Mouse (Mus musculus): ENCODE results near the gene Otogl. TPM values are rescaled to one million over a fixed set of nuclear protein-coding genes. Genes with fewer than 3 reads are reported as not detected.

Gene Otogl
- polyA plus RNA-seq, 1 experiment from 2014 or later, result not detected

DNA sequence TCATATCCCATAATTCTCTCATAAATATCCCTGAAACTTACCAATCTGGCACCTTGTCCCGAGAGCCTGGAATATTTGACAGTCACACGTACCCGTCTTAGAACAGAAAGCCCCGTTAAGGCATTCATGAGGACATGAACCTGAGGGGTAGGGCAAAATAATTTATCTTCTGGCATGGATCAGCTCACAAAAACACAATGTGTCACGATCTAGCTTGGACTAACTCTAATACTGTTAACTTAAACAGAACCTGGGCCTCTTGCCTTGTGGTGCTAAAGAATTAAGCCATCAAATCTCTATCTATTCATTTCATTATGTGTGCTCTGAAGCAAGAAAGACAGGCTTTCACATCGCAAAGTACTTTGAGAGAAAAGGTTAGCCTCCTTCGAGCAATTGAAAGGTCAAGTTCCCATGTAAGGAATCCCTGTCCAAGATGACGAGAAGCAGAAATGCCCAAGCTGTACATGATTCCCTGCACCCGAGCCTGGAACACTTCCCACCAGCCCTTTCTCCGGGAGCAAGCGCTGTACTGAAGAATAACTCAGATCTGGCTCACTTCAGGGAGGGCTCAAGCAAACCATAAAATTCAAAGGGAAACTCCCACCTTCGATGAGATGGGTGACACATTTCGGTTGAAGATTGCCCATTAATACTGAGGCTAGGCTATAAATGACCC is 10.6 kb downstream of the Otogl start:
- 84% methylated on average over 13 of the region's 13 CpGs for WGBS
- Histone ChIP-seq H3K9me3 (no peaks in the 10 kb centered on the region), H3K27ac (no peak overlapping the region), H3K36me3 (replicated peaks) (no peaks in the 10 kb centered on the region), H3K4me1 (no peaks in the 10 kb centered on the region), H3K27me3 (ENCODE audit: poor library complexity, severe bottlenecking) (no peaks in the 10 kb centered on the region), H3K4me3 (no peak overlapping the region)
- DNase-seq (ENCODE audit: extremely low spot score, low spot score), result no peak

DNA sequence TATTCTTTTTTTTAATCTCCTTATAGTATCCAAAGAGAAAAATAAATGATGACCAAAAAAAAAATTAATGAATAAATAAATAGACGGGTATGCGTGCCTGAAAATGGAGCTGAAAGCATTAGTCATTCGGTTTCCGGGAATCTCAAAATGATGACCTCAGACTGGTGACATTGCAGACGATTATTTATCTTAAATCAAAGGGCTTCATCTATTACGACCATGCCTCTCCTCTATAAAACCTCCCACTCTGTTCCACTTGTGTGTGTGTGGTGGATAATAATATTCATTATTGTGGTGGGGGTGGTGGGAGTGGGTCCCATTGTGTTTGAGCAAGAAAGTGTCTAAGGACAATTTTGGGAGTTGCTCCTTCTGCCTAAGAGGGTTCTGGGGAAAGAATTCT is 12.0 kb downstream of the Otogl start:
- Histone ChIP-seq H3K27ac (no peak overlapping the region), H3K4me3 (no peak overlapping the region), H3K36me3 (replicated peaks) (no peaks in the 10 kb centered on the region), H3K27me3 (ENCODE audit: poor library complexity, severe bottlenecking) (no peaks in the 10 kb centered on the region), H3K4me1 (no peaks in the 10 kb centered on the region), H3K9me3 (no peaks in the 10 kb centered on the region)
- 96% methylated on average over 6 of the region's 6 CpGs for WGBS
- DNase-seq (ENCODE audit: extremely low spot score, low spot score), result no peak

DNA sequence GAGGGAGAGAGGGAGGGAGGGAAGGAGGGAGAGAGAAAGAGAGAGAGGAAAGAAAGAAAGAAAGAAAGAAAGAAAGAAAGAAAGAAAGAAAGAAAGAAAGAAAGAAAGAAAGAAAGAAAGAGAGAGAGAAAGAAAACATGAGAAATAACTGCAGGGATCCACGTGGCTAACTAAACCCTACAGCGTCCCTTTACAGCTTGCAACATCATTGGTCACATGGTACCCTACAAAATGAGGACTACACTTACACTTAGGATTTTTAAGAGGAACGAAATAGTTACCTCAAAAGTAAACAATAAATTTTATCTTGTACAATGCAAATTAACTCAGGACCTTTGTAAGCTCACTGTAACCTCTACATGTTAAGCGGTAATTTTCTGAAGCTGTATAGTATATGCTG is 15.8 kb downstream of the Otogl start:
- no peak for DNase-seq (ENCODE audit: extremely low spot score, low spot score)
- Histone ChIP-seq H3K9me3 (no peaks in the 10 kb centered on the region), H3K36me3 (replicated peaks) (no peaks in the 10 kb centered on the region), H3K27me3 (ENCODE audit: poor library complexity, severe bottlenecking) (no peaks in the 10 kb centered on the region), H3K27ac (no peak overlapping the region), H3K4me1 (no peaks in the 10 kb centered on the region), H3K4me3 (no peak overlapping the region)
- WGBS, result 88% methylated on average over 4 of the region's 4 CpGs

DNA sequence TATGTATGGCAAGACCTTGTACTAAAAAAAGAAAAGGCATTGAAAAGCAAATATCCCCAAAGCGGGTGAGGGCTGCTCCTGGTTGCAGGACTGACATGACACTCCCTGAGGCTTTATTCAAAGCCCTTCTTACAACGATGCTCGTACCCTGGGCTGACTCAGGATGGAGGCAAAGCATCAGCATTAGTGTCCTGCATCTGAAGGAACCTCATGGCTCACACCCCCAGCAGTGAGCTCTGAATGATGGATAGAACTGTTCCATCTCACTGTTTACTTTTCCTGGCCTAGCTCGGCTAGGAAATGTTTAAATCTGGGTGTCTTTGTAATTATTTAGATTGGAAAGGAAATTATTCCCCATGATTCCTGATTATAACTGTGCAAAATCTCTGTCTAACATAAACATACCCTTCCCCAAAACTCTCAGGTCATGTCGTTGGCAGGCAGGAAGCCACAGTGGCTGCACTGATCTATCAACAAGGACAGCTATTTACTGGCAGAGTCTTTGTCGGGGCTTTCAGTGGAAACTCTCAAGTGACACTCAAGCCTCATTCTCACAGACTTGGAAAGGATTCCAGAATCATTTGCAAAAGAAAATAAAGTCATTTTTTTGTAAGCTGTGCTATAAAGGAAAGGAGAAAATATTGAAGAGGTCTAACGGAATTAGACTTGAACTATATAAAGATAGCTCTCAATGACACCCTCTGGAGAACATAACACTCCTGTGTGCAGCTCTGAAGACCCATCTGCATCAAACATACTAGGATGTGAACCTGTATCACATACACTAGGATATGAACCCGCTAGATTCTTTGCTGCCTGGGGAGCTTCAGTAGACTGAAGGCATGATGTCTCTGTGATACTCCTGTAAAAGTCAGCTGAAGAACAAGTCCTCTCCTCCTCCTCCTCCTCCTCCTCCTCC is 17.0 kb downstream of the Otogl start:
- WGBS, result 72% methylated on average over 8 of the region's 8 CpGs
- Histone ChIP-seq H3K36me3 (replicated peaks) (no peaks in the 10 kb centered on the region), H3K27ac (no peak overlapping the region), H3K4me3 (no peak overlapping the region), H3K4me1 (no peaks in the 10 kb centered on the region), H3K9me3 (no peaks in the 10 kb centered on the region), H3K27me3 (ENCODE audit: poor library complexity, severe bottlenecking) (no peaks in the 10 kb centered on the region)
- DNase-seq (ENCODE audit: extremely low spot score, low spot score), result no peak

DNA sequence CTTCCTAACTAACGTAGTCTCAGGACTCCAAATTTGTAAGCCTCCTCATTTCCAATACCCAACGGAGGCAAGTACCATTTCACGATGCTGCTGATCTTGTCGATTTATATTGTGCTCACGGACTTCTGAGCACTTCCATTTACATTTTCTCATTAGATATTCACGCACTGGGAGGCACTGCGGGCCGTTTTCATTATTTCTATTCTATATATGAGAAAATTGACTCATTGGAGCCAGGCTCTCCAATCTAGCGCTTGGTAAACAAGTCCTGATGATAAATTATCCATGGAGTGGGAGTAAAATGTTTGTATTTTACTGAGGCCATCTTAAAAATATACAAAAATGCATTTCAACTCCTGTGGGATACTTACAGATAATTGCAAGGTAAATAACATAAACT is 21.5 kb downstream of the Otogl start:
- Histone ChIP-seq H3K4me1 (no peaks in the 10 kb centered on the region), H3K27ac (no peak overlapping the region), H3K9me3 (no peaks in the 10 kb centered on the region), H3K27me3 (ENCODE audit: poor library complexity, severe bottlenecking) (no peaks in the 10 kb centered on the region), H3K36me3 (replicated peaks) (no peaks in the 10 kb centered on the region), H3K4me3 (no peak overlapping the region)
- no peak for DNase-seq (ENCODE audit: extremely low spot score, low spot score)
- 92% methylated on average over 9 of the region's 9 CpGs for WGBS

DNA sequence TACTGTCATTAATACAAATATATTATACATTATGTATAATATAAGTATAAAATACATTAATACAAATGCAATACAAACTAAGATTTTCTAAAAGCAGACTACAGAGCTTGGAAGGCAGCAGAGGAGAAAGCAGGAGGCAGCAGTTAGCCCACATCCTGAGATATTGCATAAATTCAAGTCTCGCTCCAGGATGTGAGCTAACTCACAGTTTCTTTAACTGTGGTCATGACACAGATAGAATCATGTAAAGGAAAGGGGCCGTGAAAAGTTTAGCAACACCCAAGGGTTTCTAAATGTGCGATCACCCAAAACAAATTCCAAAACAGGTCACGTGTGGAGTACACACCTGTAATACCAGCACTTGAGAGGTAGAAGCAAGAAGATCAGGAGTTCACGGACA is 39.4 kb downstream of the Otogl start:
- 92% methylated on average over 5 of the region's 5 CpGs for WGBS
- DNase-seq (ENCODE audit: extremely low spot score, low spot score), result no peak

DNA sequence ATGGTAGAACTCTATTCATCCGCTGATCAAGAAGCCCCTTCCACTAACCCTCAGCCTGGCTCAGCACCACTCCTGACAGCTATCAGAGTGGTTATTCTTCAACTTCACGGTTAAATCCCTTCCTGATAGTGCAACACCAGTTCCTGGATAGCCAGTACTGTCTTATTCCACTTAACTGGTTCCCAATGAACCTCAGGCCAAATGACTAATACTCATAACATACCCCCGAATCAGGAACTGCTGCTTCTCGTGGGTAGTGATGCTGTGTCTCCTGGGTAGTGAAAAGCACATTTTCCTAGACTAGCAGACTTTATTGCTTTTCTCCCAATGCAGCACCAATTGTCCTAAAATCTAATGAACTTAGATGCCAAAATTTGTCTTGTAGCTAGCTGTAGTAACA is 39.8 kb downstream of the Otogl start:
- WGBS, result 86% methylated on average over 4 of the region's 4 CpGs

More for the DNA sequence above, 39.4 kb downstream of the Otogl start:
- no peaks in the 10 kb centered on the region for H3K4me1 ChIP-seq
- H3K9me3 ChIP-seq, result no peaks in the 10 kb centered on the region
- H3K27me3 ChIP-seq (ENCODE audit: poor library complexity, severe bottlenecking), result no peaks in the 10 kb centered on the region
- H3K36me3 ChIP-seq (replicated peaks), result no peaks in the 10 kb centered on the region
- H3K4me3 ChIP-seq, result no peak overlapping the region
- no peak overlapping the region for H3K27ac ChIP-seq

DNA sequence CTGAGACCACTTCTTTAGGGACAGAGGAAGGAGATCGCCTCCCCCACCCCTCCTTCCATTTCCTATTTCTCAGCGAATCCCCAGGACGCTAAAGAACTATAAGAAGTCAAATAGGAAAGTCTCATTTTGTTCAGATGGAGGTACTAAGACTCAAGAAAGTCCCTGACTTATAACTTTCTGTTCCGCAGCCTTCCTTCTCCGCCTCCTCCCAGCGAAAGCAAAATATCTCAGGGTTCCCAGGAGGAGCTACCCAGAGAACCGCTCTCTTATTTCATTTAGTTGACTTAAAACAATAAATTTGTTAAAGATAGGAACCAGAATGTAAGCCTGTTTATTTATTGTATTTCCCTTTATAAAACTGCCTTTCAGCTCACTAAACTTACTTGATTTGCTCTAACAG is 41.4 kb downstream of the Otogl start:
- Histone ChIP-seq H3K4me1 (no peaks in the 10 kb centered on the region), H3K36me3 (replicated peaks) (no peaks in the 10 kb centered on the region), H3K4me3 (no peak overlapping the region), H3K9me3 (no peaks in the 10 kb centered on the region), H3K27ac (no peak overlapping the region), H3K27me3 (ENCODE audit: poor library complexity, severe bottlenecking) (no peaks in the 10 kb centered on the region)
- 86% methylated on average over 7 of the region's 7 CpGs for WGBS
- DNase-seq (ENCODE audit: extremely low spot score, low spot score), result no peak

More for the DNA sequence above, 39.8 kb downstream of the Otogl start:
- Histone ChIP-seq H3K9me3 (no peaks in the 10 kb centered on the region), H3K27me3 (ENCODE audit: poor library complexity, severe bottlenecking) (no peaks in the 10 kb centered on the region), H3K4me3 (no peak overlapping the region), H3K27ac (no peak overlapping the region), H3K36me3 (replicated peaks) (no peaks in the 10 kb centered on the region), H3K4me1 (no peaks in the 10 kb centered on the region)
- no peak for DNase-seq (ENCODE audit: extremely low spot score, low spot score)

DNA sequence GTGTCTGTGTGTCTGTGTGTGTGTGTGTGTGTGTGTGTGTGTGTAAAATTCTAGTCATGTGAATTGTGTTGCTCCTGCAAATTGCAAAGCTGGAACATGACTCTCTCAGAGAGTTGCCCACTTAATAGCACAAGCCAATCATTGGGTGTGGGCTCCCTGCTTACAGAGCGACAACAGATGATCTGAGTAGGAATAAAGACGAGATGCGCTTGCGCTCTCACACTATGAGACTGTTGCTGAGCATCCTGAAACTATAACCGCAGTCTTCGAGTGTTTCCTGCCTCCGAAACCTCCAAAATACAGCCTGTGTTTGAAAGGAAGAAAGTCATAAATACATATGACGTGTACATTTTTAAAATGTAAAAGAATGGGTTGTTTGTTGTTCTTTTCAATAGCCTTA is 43.0 kb downstream of the Otogl start:
- no peak for DNase-seq (ENCODE audit: extremely low spot score, low spot score)
- 92% methylated on average over 8 of the region's 8 CpGs for WGBS
- Histone ChIP-seq H3K27ac (no peak overlapping the region), H3K4me3 (no peak overlapping the region), H3K27me3 (ENCODE audit: poor library complexity, severe bottlenecking) (no peaks in the 10 kb centered on the region), H3K4me1 (no peaks in the 10 kb centered on the region), H3K36me3 (replicated peaks) (no peaks in the 10 kb centered on the region), H3K9me3 (no peaks in the 10 kb centered on the region)

DNA sequence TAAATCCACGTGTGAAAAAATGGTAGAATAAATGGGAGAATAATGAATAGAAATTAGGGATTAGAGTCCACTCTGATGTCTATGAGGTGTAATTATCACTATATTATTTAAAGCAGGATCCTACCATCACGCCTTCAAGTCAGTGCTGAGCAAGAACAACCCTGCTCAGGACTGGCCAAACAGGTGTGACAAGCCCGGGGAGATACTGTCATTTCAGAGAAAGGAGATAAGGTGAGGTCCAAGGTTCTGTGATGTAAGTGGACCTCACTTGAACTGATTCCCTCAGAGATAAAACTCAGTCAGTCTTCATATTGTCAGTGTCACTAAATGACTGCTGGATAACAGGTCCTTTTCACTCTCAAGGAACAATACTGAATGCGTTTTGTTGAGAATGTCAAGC is 44.5 kb downstream of the Otogl start:
- 80% methylated on average over 4 of the region's 4 CpGs for WGBS

DNA sequence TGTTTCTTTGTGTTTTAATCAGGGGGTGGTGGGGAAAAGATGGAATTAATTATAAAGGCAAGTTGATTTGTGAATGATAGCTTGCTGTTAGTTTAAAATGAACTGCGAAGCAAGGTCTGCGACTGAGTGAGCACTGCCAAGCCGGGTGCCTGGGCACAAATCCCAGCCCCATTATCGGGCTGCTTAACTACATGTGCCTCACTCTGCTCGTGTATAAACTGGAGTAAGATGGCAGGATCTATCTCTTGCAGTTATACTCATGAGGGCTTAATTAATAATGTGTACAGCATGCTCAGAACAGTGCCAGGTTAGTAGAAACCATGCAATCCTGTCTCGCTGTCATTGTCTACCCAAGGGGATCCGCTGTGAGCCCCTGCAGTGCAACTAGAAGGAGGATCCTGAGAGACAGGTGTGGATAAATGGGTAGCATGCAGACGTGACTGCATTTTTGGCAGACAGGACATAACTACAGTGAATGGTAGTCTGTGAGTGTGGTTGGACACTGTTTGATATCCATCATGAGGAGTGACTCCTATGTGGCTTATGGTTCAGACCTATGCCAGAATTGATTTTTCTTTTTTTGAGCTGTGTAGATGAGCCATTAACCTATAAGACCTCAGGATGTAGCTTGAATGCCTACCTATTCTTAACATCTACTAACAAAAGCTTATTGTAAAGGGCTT is 51.6 kb downstream of the Otogl start:
- H3K36me3 ChIP-seq (replicated peaks), result no peaks in the 10 kb centered on the region
- H3K9me3 ChIP-seq, result no peaks in the 10 kb centered on the region
- no peaks in the 10 kb centered on the region for H3K27me3 ChIP-seq (ENCODE audit: poor library complexity, severe bottlenecking)
- H3K4me3 ChIP-seq, result no peak overlapping the region
- no peak for DNase-seq (ENCODE audit: extremely low spot score, low spot score)
- WGBS, result 91% methylated on average over 8 of the region's 8 CpGs
- no peak overlapping the region for H3K27ac ChIP-seq
- no peaks in the 10 kb centered on the region for H3K4me1 ChIP-seq

More for the DNA sequence above, 44.5 kb downstream of the Otogl start:
- Histone ChIP-seq H3K4me1 (no peaks in the 10 kb centered on the region), H3K9me3 (no peaks in the 10 kb centered on the region), H3K4me3 (no peak overlapping the region), H3K27me3 (ENCODE audit: poor library complexity, severe bottlenecking) (no peaks in the 10 kb centered on the region), H3K27ac (no peak overlapping the region), H3K36me3 (replicated peaks) (no peaks in the 10 kb centered on the region)
- DNase-seq (ENCODE audit: extremely low spot score, low spot score), result no peak

DNA sequence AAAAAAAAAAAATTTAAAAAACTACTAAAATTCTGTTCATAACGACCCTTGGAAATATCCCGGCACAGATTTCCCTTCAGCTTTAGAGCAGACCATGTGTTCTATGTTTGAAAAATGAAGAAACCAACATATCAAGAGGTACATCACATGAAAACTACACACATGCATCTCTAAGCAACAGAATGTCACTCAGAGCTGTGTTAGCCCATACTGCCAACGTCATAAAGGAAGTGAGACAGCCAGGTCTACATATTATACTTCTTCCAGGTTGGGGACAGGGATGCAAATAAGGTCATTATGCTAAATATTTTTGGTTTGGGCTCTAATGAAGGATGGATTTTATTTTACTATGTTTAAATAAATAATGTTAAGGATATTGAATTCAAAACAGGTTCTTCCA is 52.7 kb downstream of the Otogl start:
- Histone ChIP-seq H3K27ac (no peak overlapping the region), H3K27me3 (ENCODE audit: poor library complexity, severe bottlenecking) (no peaks in the 10 kb centered on the region), H3K4me1 (no peaks in the 10 kb centered on the region), H3K4me3 (no peak overlapping the region), H3K9me3 (no peaks in the 10 kb centered on the region), H3K36me3 (replicated peaks) (no peaks in the 10 kb centered on the region)
- 94% methylated on average over 3 of the region's 3 CpGs for WGBS
- no peak for DNase-seq (ENCODE audit: extremely low spot score, low spot score)

DNA sequence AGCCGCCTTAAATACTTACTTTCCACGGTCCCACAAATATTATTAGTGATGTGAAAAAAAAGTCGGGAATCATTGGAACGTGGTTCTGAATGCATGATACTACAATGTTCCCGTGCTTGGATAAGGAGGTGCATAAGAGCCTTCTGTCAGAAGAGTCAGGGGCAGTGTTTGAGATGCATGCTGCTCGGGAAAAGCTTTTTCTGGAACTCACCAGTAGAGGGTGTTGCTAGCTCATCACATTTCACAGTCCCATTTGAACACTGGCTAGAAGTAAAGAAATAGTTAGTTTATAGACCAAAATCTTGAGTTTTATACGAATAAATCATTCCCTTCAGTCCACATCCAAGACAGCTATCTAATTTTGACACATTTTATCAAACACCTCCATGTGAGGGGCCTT is 53.2 kb downstream of the Otogl start:
- DNase-seq (ENCODE audit: extremely low spot score, low spot score), result no peak
- no peaks in the 10 kb centered on the region for H3K4me1 ChIP-seq
- H3K27me3 ChIP-seq (ENCODE audit: poor library complexity, severe bottlenecking), result no peaks in the 10 kb centered on the region
- H3K4me3 ChIP-seq, result no peak overlapping the region
- no peak overlapping the region for H3K27ac ChIP-seq
- no peaks in the 10 kb centered on the region for H3K36me3 ChIP-seq (replicated peaks)
- no peaks in the 10 kb centered on the region for H3K9me3 ChIP-seq
- WGBS, result 34% methylated on average over 7 of the region's 7 CpGs
